Mouse (Mus musculus): ENCODE results near the gene Nr1h2.
A peak's percentile ranks its signal among the peaks of the same experiment; 100 is the strongest.

Nr1h2 gene

GRCm38 (mm10) chr7:44553826-44554225 is at the start of gene Nr1h2:
Nr1h2 (minus strand) TSS chr7:44553951.
- DNase-seq (ENCODE audit: low read depth, low spot score) = peak; percentile 99
- Histone ChIP-seq H3K36me3 (ENCODE audit: control insufficient read depth, insufficient read depth, low read length, poor library complexity, severe bottlenecking) (peaks cover 18% of the 10 kb centered on the region), H3K27me3 (ENCODE audit: control insufficient read depth, insufficient read depth, low read length, poor library complexity, severe bottlenecking) (no peaks in the 10 kb centered on the region)

GRCm38 (mm10) chr7:44603186-44603855 is 49.6 kb upstream of the Nr1h2 start:
- Histone ChIP-seq H3K36me3 (ENCODE audit: control insufficient read depth, insufficient read depth, low read length, poor library complexity, severe bottlenecking) (no peaks in the 10 kb centered on the region; the same call in 1 of the 2 replicates), H3K27me3 (ENCODE audit: control insufficient read depth, insufficient read depth, low read length, poor library complexity, severe bottlenecking) (peaks cover 5% of the 10 kb centered on the region; the same call in 1 of the 2 replicates)
- DNase-seq (ENCODE audit: low read depth, low spot score) = no peak

- no peak for DNase-seq (ENCODE audit: low read depth, low spot score)
- peaks cover 5% of the 10 kb centered on the region; the same call in 1 of the 2 replicates for H3K27me3 ChIP-seq (ENCODE audit: control insufficient read depth, insufficient read depth, low read length, poor library complexity, severe bottlenecking)
Measured at GRCm38 (mm10) chr7:44602443-44602842, 48.7 kb upstream of the Nr1h2 start.

GRCm38 (mm10) chr7:44601646-44602045 is 47.9 kb upstream of the Nr1h2 start:
- no peak for DNase-seq (ENCODE audit: low read depth, low spot score)
- peaks cover 5% of the 10 kb centered on the region for H3K27me3 ChIP-seq (ENCODE audit: control insufficient read depth, insufficient read depth, low read length, poor library complexity, severe bottlenecking)
- no peaks in the 10 kb centered on the region; the same call in 1 of the 2 replicates for H3K36me3 ChIP-seq (ENCODE audit: control insufficient read depth, insufficient read depth, low read length, poor library complexity, severe bottlenecking)

More at GRCm38 (mm10) chr7:44602443-44602842, 48.7 kb upstream of the Nr1h2 start:
- H3K36me3 ChIP-seq (ENCODE audit: control insufficient read depth, insufficient read depth, low read length, poor library complexity, severe bottlenecking) = no peaks in the 10 kb centered on the region; the same call in 1 of the 2 replicates

- DNase-seq (ENCODE audit: low read depth, low spot score) = no peak
- H3K36me3 ChIP-seq (ENCODE audit: control insufficient read depth, insufficient read depth, low read length, poor library complexity, severe bottlenecking) = no peaks in the 10 kb centered on the region; the same call in 1 of the 2 replicates
- H3K27me3 ChIP-seq (ENCODE audit: control insufficient read depth, insufficient read depth, low read length, poor library complexity, severe bottlenecking) = peaks cover 5% of the 10 kb centered on the region
Measured at GRCm38 (mm10) chr7:44600691-44601262, 47.0 kb upstream of the Nr1h2 start.

GRCm38 (mm10) chr7:44598336-44598735 is 44.6 kb upstream of the Nr1h2 start:
- DNase-seq (ENCODE audit: low read depth, low spot score) = no peak
- Histone ChIP-seq H3K36me3 (ENCODE audit: control insufficient read depth, insufficient read depth, low read length, poor library complexity, severe bottlenecking) (no peaks in the 10 kb centered on the region; the same call in 1 of the 2 replicates), H3K27me3 (ENCODE audit: control insufficient read depth, insufficient read depth, low read length, poor library complexity, severe bottlenecking) (peaks cover 4% of the 10 kb centered on the region)

GRCm38 (mm10) chr7:44597666-44598065 is 43.9 kb upstream of the Nr1h2 start:
- DNase-seq (ENCODE audit: low read depth, low spot score) = no peak
- Histone ChIP-seq H3K27me3 (ENCODE audit: control insufficient read depth, insufficient read depth, low read length, poor library complexity, severe bottlenecking) (peaks cover 2% of the 10 kb centered on the region), H3K36me3 (ENCODE audit: control insufficient read depth, insufficient read depth, low read length, poor library complexity, severe bottlenecking) (no peaks in the 10 kb centered on the region; the same call in 1 of the 2 replicates)

GRCm38 (mm10) chr7:44596996-44597538 is 43.3 kb upstream of the Nr1h2 start:
- no peak for DNase-seq (ENCODE audit: low read depth, low spot score)
- Histone ChIP-seq H3K27me3 (ENCODE audit: control insufficient read depth, insufficient read depth, low read length, poor library complexity, severe bottlenecking) (no peaks in the 10 kb centered on the region; the same call in 1 of the 2 replicates), H3K36me3 (ENCODE audit: control insufficient read depth, insufficient read depth, low read length, poor library complexity, severe bottlenecking) (no peaks in the 10 kb centered on the region; the same call in 1 of the 2 replicates)

- no peaks in the 10 kb centered on the region; the same call in 1 of the 2 replicates for H3K36me3 ChIP-seq (ENCODE audit: control insufficient read depth, insufficient read depth, low read length, poor library complexity, severe bottlenecking)
- no peak for DNase-seq (ENCODE audit: low read depth, low spot score)
- peaks cover 2% of the 10 kb centered on the region; the same call in 1 of the 2 replicates for H3K27me3 ChIP-seq (ENCODE audit: control insufficient read depth, insufficient read depth, low read length, poor library complexity, severe bottlenecking)
Measured at GRCm38 (mm10) chr7:44596051-44596450, 42.3 kb upstream of the Nr1h2 start.

GRCm38 (mm10) chr7:44595131-44595561 is 41.4 kb upstream of the Nr1h2 start:
- peaks cover 2% of the 10 kb centered on the region; the same call in 1 of the 2 replicates for H3K27me3 ChIP-seq (ENCODE audit: control insufficient read depth, insufficient read depth, low read length, poor library complexity, severe bottlenecking)
- no peak for DNase-seq (ENCODE audit: low read depth, low spot score)
- no peaks in the 10 kb centered on the region; the same call in 1 of the 2 replicates for H3K36me3 ChIP-seq (ENCODE audit: control insufficient read depth, insufficient read depth, low read length, poor library complexity, severe bottlenecking)

GRCm38 (mm10) chr7:44594291-44594690 is 40.5 kb upstream of the Nr1h2 start:
- no peak for DNase-seq (ENCODE audit: low read depth, low spot score)
- H3K27me3 ChIP-seq (ENCODE audit: control insufficient read depth, insufficient read depth, low read length, poor library complexity, severe bottlenecking) = peaks cover 2% of the 10 kb centered on the region; the same call in 1 of the 2 replicates

GRCm38 (mm10) chr7:44593775-44594174 is 40.0 kb upstream of the Nr1h2 start:
- no peaks in the 10 kb centered on the region; the same call in 1 of the 2 replicates for H3K36me3 ChIP-seq (ENCODE audit: control insufficient read depth, insufficient read depth, low read length, poor library complexity, severe bottlenecking)
- H3K27me3 ChIP-seq (ENCODE audit: control insufficient read depth, insufficient read depth, low read length, poor library complexity, severe bottlenecking) = peaks cover 2% of the 10 kb centered on the region; the same call in 1 of the 2 replicates
- peak; percentile 84 for DNase-seq (ENCODE audit: low read depth, low spot score)

More at GRCm38 (mm10) chr7:44594291-44594690, 40.5 kb upstream of the Nr1h2 start:
- no peaks in the 10 kb centered on the region; the same call in 1 of the 2 replicates for H3K36me3 ChIP-seq (ENCODE audit: control insufficient read depth, insufficient read depth, low read length, poor library complexity, severe bottlenecking)

GRCm38 (mm10) chr7:44593051-44593450 is 39.3 kb upstream of the Nr1h2 start:
- Histone ChIP-seq H3K36me3 (ENCODE audit: control insufficient read depth, insufficient read depth, low read length, poor library complexity, severe bottlenecking) (no peaks in the 10 kb centered on the region), H3K27me3 (ENCODE audit: control insufficient read depth, insufficient read depth, low read length, poor library complexity, severe bottlenecking) (peaks cover 2% of the 10 kb centered on the region; the same call in 1 of the 2 replicates)
- DNase-seq (ENCODE audit: low read depth, low spot score) = no peak

- no peaks in the 10 kb centered on the region for H3K36me3 ChIP-seq (ENCODE audit: control insufficient read depth, insufficient read depth, low read length, poor library complexity, severe bottlenecking)
- DNase-seq (ENCODE audit: low read depth, low spot score) = peak; percentile 36
- 0 out of 2 replicates have a peak, but pooled peaks cover 2% of the 10 kb centered on the region for H3K27me3 ChIP-seq (ENCODE audit: control insufficient read depth, insufficient read depth, low read length, poor library complexity, severe bottlenecking)
Measured at GRCm38 (mm10) chr7:44591348-44592116, 37.8 kb upstream of the Nr1h2 start.
